Mouse (Mus musculus) kidney, adult 2 months (tissue): ENCODE data around the gene Fam57a.

Experiments used
- CTCF ChIP-seq: fragments of 200-500 bp; conservative IDR thresholded peaks from 2 replicates; pipeline ENCODE4 v1.5.1; 2011; ENCODE audit warnings: low read depth, mild to moderate bottlenecking, control low read depth, low read length, moderate library complexity, mixed read lengths; ENCODE audit not compliant: insufficient read depth, insufficient read length
- POLR2A ChIP-seq: fragments of 200-500 bp; IDR thresholded peaks from one replicate; pipeline ENCODE4 v1.6.1; 2011; ENCODE audit warnings: low read depth, low read length, control low read depth

- no peak for TF ChIP-seq POLR2A
- no peak for TF ChIP-seq CTCF
Measured at GRCm38 (mm10) chr11:76183745-76184144, 4.3 kb downstream of the Fam57a start.
